Comparison of ENCODE assay signal across 8 mouse cellular contexts in the genomic region with DNA sequence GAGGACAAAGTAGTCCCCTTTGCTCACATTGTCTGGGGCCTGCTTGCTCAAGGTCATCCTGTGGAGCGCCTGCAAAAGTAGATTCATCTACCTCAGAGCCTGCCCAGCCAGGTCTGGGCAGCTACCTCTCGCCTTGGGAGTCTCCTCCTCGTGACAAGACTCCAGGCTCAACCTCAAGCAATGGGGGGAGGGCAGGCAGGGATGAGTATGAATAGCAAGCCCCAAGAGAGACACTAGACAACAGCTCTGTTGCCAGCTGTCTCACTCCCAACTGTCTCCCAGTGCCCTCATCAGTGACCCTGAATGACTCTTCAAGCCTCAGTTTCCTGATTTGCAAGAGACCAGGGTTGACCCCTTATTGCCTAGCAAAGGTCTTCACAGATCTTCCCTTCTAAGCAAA. TPM values are rescaled to one million over a fixed set of nuclear protein-coding genes. Genes with fewer than 3 reads are reported as not detected.
DNase-seq lines count a peak whose midpoint lies in the region; ATAC-seq and TF ChIP-seq lines count a peak whose summit lies in the region.

No protein-coding gene starts in this region.

- H3K9me3 ChIP-seq in lung, embryonic 15.5 days, result no peaks in the 10 kb centered on the region
- H3K9me3 ChIP-seq in intestine, embryonic 16.5 days (ENCODE audit: control insufficient read depth, low read length), result no peaks in the 10 kb centered on the region

- no peak for TF ChIP-seq CTCF in small intestine, adult 2 months (IDR thresholded peaks at IDR 0.05; ENCODE audit: extremely low read depth, insufficient read length, insufficient replicate concordance, low read depth, low read length)

- no peak for TF ChIP-seq POLR2A in small intestine, adult 2 months (IDR thresholded peaks at IDR 0.05; ENCODE audit: low read depth, low read length)

- H3K4me3 ChIP-seq in lung, embryonic 15.5 days, result no peak overlapping the region
- H3K4me3 ChIP-seq in intestine, embryonic 16.5 days (ENCODE audit: low read length), result no peak overlapping the region
- no peak overlapping the region for H3K4me3 ChIP-seq in small intestine, adult 2 months (ENCODE audit: low read depth, low read length)

- H3K9ac ChIP-seq in lung, embryonic 15.5 days, result peak overlapping the region; percentile 35; the same call in 1 of the 2 replicates
- 0 out of 2 replicates have a peak overlapping the region, but pooled peaks have one; percentile 47 for H3K9ac ChIP-seq in intestine, embryonic 16.5 days (ENCODE audit: low read depth, low read length)

- H3K36me3 ChIP-seq in lung, embryonic 15.5 days, result no peaks in the 10 kb centered on the region
- no peaks in the 10 kb centered on the region for H3K36me3 ChIP-seq in intestine, embryonic 16.5 days (ENCODE audit: control insufficient read depth, insufficient read depth, low read length)
- no peaks in the 10 kb centered on the region for H3K36me3 ChIP-seq in small intestine, adult 2 months (ENCODE audit: control insufficient read depth, insufficient read depth, low read length)

- no peak for DNase-seq in lung, postnatal 14 days
- peak; percentile 61 for DNase-seq in embryo, embryonic 9.5 days (ENCODE audit: extremely low spot score)
- no peak for DNase-seq in c-Kit-positive CD71-positive TER-119-positive erythroid progenitor cells, embryonic 14.5 days (ENCODE audit: low spot score)
- DNase-seq in retina, postnatal 1 day, result no peak
- DNase-seq in left cerebral cortex, adult 9 months (ENCODE audit: low spot score in 2 of 2), result no peak

- H3K4me2 ChIP-seq in lung, embryonic 15.5 days, result no peak overlapping the region
- no peak overlapping the region for H3K4me2 ChIP-seq in intestine, embryonic 16.5 days (ENCODE audit: low read depth, low read length)

- peaks cover 37% of the 10 kb centered on the region for H3K4me1 ChIP-seq in lung, embryonic 15.5 days
- peaks cover 35% of the 10 kb centered on the region for H3K4me1 ChIP-seq in intestine, embryonic 16.5 days (ENCODE audit: control insufficient read depth, insufficient read depth, low read length)
- H3K4me1 ChIP-seq in small intestine, adult 2 months (ENCODE audit: control insufficient read depth, insufficient read depth, insufficient read length, low read length), result peaks cover 14% of the 10 kb centered on the region

- no peaks in the 10 kb centered on the region for H3K27me3 ChIP-seq in lung, embryonic 15.5 days
- no peaks in the 10 kb centered on the region for H3K27me3 ChIP-seq in intestine, embryonic 16.5 days (replicated peaks; ENCODE audit: control insufficient read depth, insufficient read depth, low read length)
- no peaks in the 10 kb centered on the region for H3K27me3 ChIP-seq in small intestine, adult 2 months (ENCODE audit: control insufficient read depth, insufficient read depth, low read length)

- WGBS in lung, embryonic 15.5 days, result 25% methylated on average over 3 of the region's 3 CpGs
- WGBS in intestine, embryonic 16.5 days, result 30% methylated on average over 3 of the region's 3 CpGs
- WGBS in small intestine, adult 2 months, result 86% methylated on average over 3 of the region's 3 CpGs

- no peak for ATAC-seq in lung, embryonic 15.5 days (ENCODE audit: borderline replicate concordance, extremely low read depth, low FRiP score, low TSS enrichment)
- no peak for ATAC-seq in intestine, embryonic 16.5 days

- peak overlapping the region; percentile 89 for H3K27ac ChIP-seq in lung, embryonic 15.5 days
- H3K27ac ChIP-seq in intestine, embryonic 16.5 days (ENCODE audit: low read length), result peak overlapping the region; percentile 88
- 0 out of 2 replicates have a peak overlapping the region, but pooled peaks have one; percentile 3 for H3K27ac ChIP-seq in small intestine, adult 2 months (ENCODE audit: insufficient read depth, low read depth, low read length)

RNA-seq across cellular contexts. Expression of a gene that starts 11.9 kb away (rescaled TPM):
- 31.5 and 33.1 TPM in 2 replicates for polyA plus RNA-seq in lung, embryonic 15.5 days (2015; fragmentation: Nextera tagmentation; extraction: Ambion mirVana)
- 45.7 and 48.8 TPM in 2 replicates for polyA plus RNA-seq in intestine, embryonic 16.5 days (2015; fragmentation: Nextera tagmentation; extraction: Ambion mirVana)
- 4.1 and 4.3 TPM in 2 replicates for polyA plus RNA-seq in small intestine, adult 2 months (2012; rRNA removed)

RNA-seq across cellular contexts. Expression of a gene that starts 11.9 kb away (rescaled TPM):
- 1.1 TPM in 2 replicates for polyA plus RNA-seq in lung, embryonic 15.5 days (2015; fragmentation: Nextera tagmentation; extraction: Ambion mirVana)
- 0.42 and 0.72 TPM in 2 replicates for polyA plus RNA-seq in intestine, embryonic 16.5 days (2015; fragmentation: Nextera tagmentation; extraction: Ambion mirVana)
- 0.09 and 0.18 TPM in 2 replicates for polyA plus RNA-seq in small intestine, adult 2 months (2012; rRNA removed)

RNA-seq across cellular contexts. Expression of a gene that starts 28.0 kb away (rescaled TPM):
- 54.5 and 64.1 TPM in 2 replicates for polyA plus RNA-seq in lung, embryonic 15.5 days (2015; fragmentation: Nextera tagmentation; extraction: Ambion mirVana)
- 12.4 and 13.0 TPM in 2 replicates for polyA plus RNA-seq in intestine, embryonic 16.5 days (2015; fragmentation: Nextera tagmentation; extraction: Ambion mirVana)
- 7.6 and 18.9 TPM in 2 replicates for polyA plus RNA-seq in small intestine, adult 2 months (2012; rRNA removed)

RNA-seq across cellular contexts. Expression of a gene that starts 33.0 kb away (rescaled TPM):
- 1,860 and 1,896 TPM in 2 replicates for polyA plus RNA-seq in lung, embryonic 15.5 days (2015; fragmentation: Nextera tagmentation; extraction: Ambion mirVana)
- polyA plus RNA-seq in intestine, embryonic 16.5 days (2015; fragmentation: Nextera tagmentation; extraction: Ambion mirVana), result 2,278 and 2,351 TPM in 2 replicates
- 9,432 and 18,582 TPM in 2 replicates for polyA plus RNA-seq in small intestine, adult 2 months (2012; rRNA removed)

Comparison
In these comparisons a context has a peak if more than half of its experiments do, and no peak if none do; other contexts are left out.
1. H3K27ac ChIP-seq: peak in every context shown above with its lines; median percentile 89 in lung, embryonic 15.5 days; 88 in intestine, embryonic 16.5 days; 3 in small intestine, adult 2 months.